Mouse (Mus musculus): ENCODE measurements at regions not wholly inside any gene's neighbourhood (a gene's known extent, or its start where the extent isn't known, plus 50 kb on each side); places are given as distances from the start of the nearest gene placed in this dataset.

GRCm38 (mm10) chr7:73019151-73019550 is 356.2 kb upstream of the Rgma start:
- H3K36me3 ChIP-seq: no peaks in the 10 kb centered on the region
- H3K9ac ChIP-seq: no peak overlapping the region
- H3K4me2 ChIP-seq: no peak overlapping the region
- H3K9me3 ChIP-seq: no peaks in the 10 kb centered on the region
- 67% methylated on average over 3 of the region's 3 CpGs for WGBS
- no peak for ATAC-seq (ENCODE audit: insufficient number of reproducible peaks, insufficient read depth, low FRiP score, low TSS enrichment, low read depth)
- H3K27ac ChIP-seq: no peak overlapping the region
- H3K4me1 ChIP-seq: no peaks in the 10 kb centered on the region
- H3K27me3 ChIP-seq: no peaks in the 10 kb centered on the region
- no peak overlapping the region for H3K4me3 ChIP-seq

- H3K4me2 ChIP-seq: no peak overlapping the region
- H3K36me3 ChIP-seq: no peaks in the 10 kb centered on the region
- H3K9me3 ChIP-seq: no peaks in the 10 kb centered on the region
- H3K4me3 ChIP-seq: no peak overlapping the region
- no peak for ATAC-seq (ENCODE audit: insufficient number of reproducible peaks, insufficient read depth, low FRiP score, low TSS enrichment, low read depth)
- 74% methylated on average over 1 of the region's 1 CpGs for WGBS
- no peak overlapping the region for H3K9ac ChIP-seq
- no peaks in the 10 kb centered on the region for H3K27me3 ChIP-seq
- no peaks in the 10 kb centered on the region for H3K4me1 ChIP-seq
- no peak overlapping the region for H3K27ac ChIP-seq
These were observed 355.4 kb upstream of the Rgma start for GRCm38 (mm10) chr7:73019764-73020354.

- no peak overlapping the region for H3K27ac ChIP-seq
- no peak for ATAC-seq (ENCODE audit: insufficient number of reproducible peaks, insufficient read depth, low FRiP score, low TSS enrichment, low read depth)
- no peaks in the 10 kb centered on the region for H3K9me3 ChIP-seq
- no peaks in the 10 kb centered on the region for H3K36me3 ChIP-seq
- no peaks in the 10 kb centered on the region for H3K27me3 ChIP-seq
- no peak overlapping the region for H3K9ac ChIP-seq
- WGBS: 92% methylated on average over 2 of the region's 2 CpGs
- no peak overlapping the region for H3K4me2 ChIP-seq
- no peak overlapping the region for H3K4me3 ChIP-seq
- no peaks in the 10 kb centered on the region for H3K4me1 ChIP-seq
These were observed 353.5 kb upstream of the Rgma start for GRCm38 (mm10) chr7:73021786-73022185.

GRCm38 (mm10) chr7:73025640-73026039 is 349.7 kb upstream of the Rgma start:
- Histone ChIP-seq H3K9ac (no peak overlapping the region), H3K4me3 (no peak overlapping the region), H3K27me3 (no peaks in the 10 kb centered on the region), H3K9me3 (no peaks in the 10 kb centered on the region), H3K4me1 (no peaks in the 10 kb centered on the region), H3K27ac (no peak overlapping the region), H3K4me2 (no peak overlapping the region), H3K36me3 (no peaks in the 10 kb centered on the region)
- WGBS: 65% methylated on average over 5 of the region's 5 CpGs
- ATAC-seq (ENCODE audit: insufficient number of reproducible peaks, insufficient read depth, low FRiP score, low TSS enrichment, low read depth): no peak

- Histone ChIP-seq H3K9me3 (no peaks in the 10 kb centered on the region), H3K4me2 (no peak overlapping the region), H3K9ac (no peak overlapping the region), H3K4me3 (no peak overlapping the region), H3K27me3 (no peaks in the 10 kb centered on the region), H3K27ac (no peak overlapping the region), H3K36me3 (no peaks in the 10 kb centered on the region), H3K4me1 (peaks cover 13% of the 10 kb centered on the region)
- ATAC-seq (ENCODE audit: insufficient number of reproducible peaks, insufficient read depth, low FRiP score, low TSS enrichment, low read depth): no peak
- WGBS: 84% methylated on average over 6 of the region's 6 CpGs
These were observed 346.4 kb upstream of the Rgma start for GRCm38 (mm10) chr7:73028952-73029351.

GRCm38 (mm10) chr7:73031407-73031806 is 343.9 kb upstream of the Rgma start:
- H3K4me3 ChIP-seq: no peak overlapping the region
- H3K4me1 ChIP-seq: peaks cover 13% of the 10 kb centered on the region
- WGBS: 84% methylated on average over 5 of the region's 5 CpGs
- no peak overlapping the region for H3K27ac ChIP-seq
- no peaks in the 10 kb centered on the region for H3K36me3 ChIP-seq
- no peak for ATAC-seq (ENCODE audit: insufficient number of reproducible peaks, insufficient read depth, low FRiP score, low TSS enrichment, low read depth)
- H3K9me3 ChIP-seq: no peaks in the 10 kb centered on the region
- H3K27me3 ChIP-seq: no peaks in the 10 kb centered on the region
- H3K4me2 ChIP-seq: no peak overlapping the region
- H3K9ac ChIP-seq: no peak overlapping the region

- Histone ChIP-seq H3K4me1 (peaks cover 21% of the 10 kb centered on the region), H3K9me3 (no peaks in the 10 kb centered on the region), H3K4me3 (no peak overlapping the region), H3K36me3 (no peaks in the 10 kb centered on the region), H3K27ac (no peak overlapping the region), H3K9ac (no peak overlapping the region), H3K27me3 (no peaks in the 10 kb centered on the region), H3K4me2 (peak overlapping the region; percentile 44)
- WGBS: 58% methylated on average over 23 of the region's 23 CpGs
- ATAC-seq (ENCODE audit: insufficient number of reproducible peaks, insufficient read depth, low FRiP score, low TSS enrichment, low read depth): no peak
These were observed 342.9 kb upstream of the Rgma start for GRCm38 (mm10) chr7:73032316-73032980.

- Histone ChIP-seq H3K4me3 (no peak overlapping the region), H3K4me2 (no peak overlapping the region), H3K27me3 (0 out of 2 replicates have a peak, but pooled peaks cover 3% of the 10 kb centered on the region), H3K36me3 (no peaks in the 10 kb centered on the region), H3K9ac (no peak overlapping the region), H3K9me3 (no peaks in the 10 kb centered on the region), H3K27ac (no peak overlapping the region), H3K4me1 (peaks cover 19% of the 10 kb centered on the region)
- 63% methylated on average over 20 of the region's 20 CpGs for WGBS
- ATAC-seq (ENCODE audit: insufficient number of reproducible peaks, insufficient read depth, low FRiP score, low TSS enrichment, low read depth): no peak
These were observed 338.3 kb upstream of the Rgma start for GRCm38 (mm10) chr7:73036801-73037555.

GRCm38 (mm10) chr7:73037638-73038037 is 337.7 kb upstream of the Rgma start:
- Histone ChIP-seq H3K4me1 (peaks cover 12% of the 10 kb centered on the region), H3K4me3 (no peak overlapping the region), H3K4me2 (no peak overlapping the region), H3K36me3 (no peaks in the 10 kb centered on the region), H3K27ac (no peak overlapping the region), H3K27me3 (0 out of 2 replicates have a peak, but pooled peaks cover 3% of the 10 kb centered on the region), H3K9ac (no peak overlapping the region), H3K9me3 (no peaks in the 10 kb centered on the region)
- no peak for ATAC-seq (ENCODE audit: insufficient number of reproducible peaks, insufficient read depth, low FRiP score, low TSS enrichment, low read depth)
- WGBS: 90% methylated on average over 9 of the region's 9 CpGs

- ATAC-seq (ENCODE audit: insufficient number of reproducible peaks, insufficient read depth, low FRiP score, low TSS enrichment, low read depth): no peak
- Histone ChIP-seq H3K27ac (no peak overlapping the region), H3K27me3 (0 out of 2 replicates have a peak, but pooled peaks cover 3% of the 10 kb centered on the region), H3K4me3 (no peak overlapping the region), H3K9me3 (0 out of 2 replicates have a peak, but pooled peaks cover under 1% of the 10 kb centered on the region), H3K36me3 (no peaks in the 10 kb centered on the region), H3K4me2 (no peak overlapping the region), H3K9ac (no peak overlapping the region), H3K4me1 (peaks cover 9% of the 10 kb centered on the region)
- 92% methylated on average over 4 of the region's 4 CpGs for WGBS
These were observed 335.4 kb upstream of the Rgma start for GRCm38 (mm10) chr7:73039921-73040320.

- peaks cover 3% of the 10 kb centered on the region; the same call in 1 of the 2 replicates for H3K9me3 ChIP-seq
- no peak overlapping the region for H3K27ac ChIP-seq
- H3K4me2 ChIP-seq: no peak overlapping the region
- no peak overlapping the region for H3K9ac ChIP-seq
- 35% methylated on average over 3 of the region's 3 CpGs for WGBS
- H3K4me3 ChIP-seq: no peak overlapping the region
- ATAC-seq (ENCODE audit: insufficient number of reproducible peaks, insufficient read depth, low FRiP score, low TSS enrichment, low read depth): no peak
- H3K4me1 ChIP-seq: no peaks in the 10 kb centered on the region
- H3K27me3 ChIP-seq: 0 out of 2 replicates have a peak, but pooled peaks cover 3% of the 10 kb centered on the region
- no peaks in the 10 kb centered on the region for H3K36me3 ChIP-seq
These were observed 331.0 kb upstream of the Rgma start for GRCm38 (mm10) chr7:73044316-73044715.

- no peaks in the 10 kb centered on the region for H3K9me3 ChIP-seq
- no peak overlapping the region for H3K27ac ChIP-seq
- no peak overlapping the region for H3K4me3 ChIP-seq
- H3K4me2 ChIP-seq: no peak overlapping the region
- no peak overlapping the region for H3K9ac ChIP-seq
- no peak for ATAC-seq (ENCODE audit: insufficient number of reproducible peaks, insufficient read depth, low FRiP score, low TSS enrichment, low read depth)
- no peaks in the 10 kb centered on the region for H3K4me1 ChIP-seq
- WGBS: 81% methylated on average over 2 of the region's 2 CpGs
- no peaks in the 10 kb centered on the region for H3K27me3 ChIP-seq
- no peaks in the 10 kb centered on the region for H3K36me3 ChIP-seq
These were observed 319.4 kb upstream of the Rgma start for GRCm38 (mm10) chr7:73055891-73056290.

All from embryonic facial prominence, embryonic 13.5 days (tissue).